Mouse (Mus musculus): ENCODE measurements at regions not wholly inside any gene's neighbourhood (a gene's known extent, or its start where the extent isn't known, plus 50 kb on each side); places are given as distances from the start of the nearest gene placed in this dataset.

GRCm38 (mm10) chr2:46119871-46120270 is 1002.7 kb upstream of the Zeb2 start:
- DNase-seq: no peak

GRCm38 (mm10) chr2:46106991-46107390 is 989.8 kb upstream of the Zeb2 start:
- DNase-seq: no peak

GRCm38 (mm10) chr2:46065034-46065802 is 948.0 kb upstream of the Zeb2 start:
- DNase-seq: no peak

GRCm38 (mm10) chr2:46055729-46056128 is 938.5 kb upstream of the Zeb2 start:
- no peak for DNase-seq

GRCm38 (mm10) chr2:46054902-46055301 is 937.7 kb upstream of the Zeb2 start:
- no peak for DNase-seq

GRCm38 (mm10) chr2:46021854-46022253 is 904.7 kb upstream of the Zeb2 start:
- no peak for DNase-seq

GRCm38 (mm10) chr2:46013771-46014269 is 896.6 kb upstream of the Zeb2 start:
- no peak for DNase-seq

- no peak for DNase-seq
Observed at GRCm38 (mm10) chr2:46012716-46013115, 895.5 kb upstream of the Zeb2 start.

GRCm38 (mm10) chr2:45975157-45975556 is 858.0 kb upstream of the Zeb2 start:
- no peak for DNase-seq

GRCm38 (mm10) chr2:45968635-45969034 is 851.4 kb upstream of the Zeb2 start:
- no peak for DNase-seq

- DNase-seq: no peak
Observed at GRCm38 (mm10) chr2:45956792-45957330, 839.7 kb upstream of the Zeb2 start.

GRCm38 (mm10) chr2:45948758-45949157 is 831.6 kb upstream of the Zeb2 start:
- no peak for DNase-seq

- DNase-seq: no peak
Observed at GRCm38 (mm10) chr2:45925791-45926480, 808.7 kb upstream of the Zeb2 start.

- DNase-seq: no peak
Observed at GRCm38 (mm10) chr2:45908871-45909270, 791.7 kb upstream of the Zeb2 start.

- no peak for DNase-seq
Observed at GRCm38 (mm10) chr2:45904623-45905235, 787.5 kb upstream of the Zeb2 start.

- DNase-seq: no peak
Observed at GRCm38 (mm10) chr2:45904090-45904489, 786.9 kb upstream of the Zeb2 start.

GRCm38 (mm10) chr2:45903350-45903749 is 786.2 kb upstream of the Zeb2 start:
- no peak for DNase-seq

GRCm38 (mm10) chr2:45901892-45902291 is 784.7 kb upstream of the Zeb2 start:
- DNase-seq: no peak

GRCm38 (mm10) chr2:45884680-45885079 is 767.5 kb upstream of the Zeb2 start:
- no peak for DNase-seq

- DNase-seq: no peak
Observed at GRCm38 (mm10) chr2:45878656-45879055, 761.5 kb upstream of the Zeb2 start.

GRCm38 (mm10) chr2:45859901-45860331 is 742.7 kb upstream of the Zeb2 start:
- no peak for DNase-seq

- DNase-seq: peak; percentile 3
Observed at GRCm38 (mm10) chr2:45859445-45859844, 742.2 kb upstream of the Zeb2 start.

GRCm38 (mm10) chr2:45850018-45850605 is 732.9 kb upstream of the Zeb2 start:
- no peak for DNase-seq

All from thymus, postnatal 14 days (tissue).